Mouse (Mus musculus): ENCODE results near the gene Cdca4. TPM values are rescaled to one million over a fixed set of nuclear protein-coding genes. Genes with fewer than 3 reads are reported as not detected.
A peak's percentile ranks its signal among the peaks of the same experiment; 100 is the strongest.
"Not testable (repeated sequence)": the region's sequence is repeated elsewhere in the genome, so short reads cannot be mapped to it uniquely, and the experiment has no call there.

The Cdca4 gene
- polyA plus RNA-seq, 1 experiment = 4.7 TPM

DNA sequence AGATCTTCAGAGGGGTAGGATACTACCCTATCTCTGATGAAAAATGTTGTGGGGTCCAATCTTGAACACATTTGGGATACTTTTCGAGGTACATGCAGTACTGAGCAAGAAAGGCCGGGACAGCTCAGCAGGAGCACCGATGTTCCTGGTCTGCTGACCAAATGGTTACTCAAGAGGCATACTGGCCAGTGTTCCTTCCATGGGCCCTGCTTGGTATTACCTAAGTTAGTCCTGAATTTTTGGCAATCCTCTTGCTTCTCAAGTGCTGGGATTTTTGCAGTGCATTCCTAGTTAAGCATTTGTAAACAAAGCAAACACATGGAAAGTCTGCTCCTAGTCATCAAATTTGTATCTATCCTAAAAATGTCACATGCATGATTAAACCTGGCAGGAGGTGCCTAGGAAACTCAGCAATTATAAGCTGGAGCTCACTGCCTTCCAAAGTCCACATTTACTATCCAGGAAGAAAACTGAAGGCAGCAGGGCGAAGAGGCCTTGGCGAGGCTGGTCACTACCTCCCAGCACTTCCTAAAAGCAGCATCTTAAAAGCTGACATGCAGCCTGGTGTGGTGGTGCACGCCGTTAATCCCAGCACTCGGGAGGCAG lies 10.1 kb downstream of the Cdca4 start:
- no peaks in the 10 kb centered on the region for H3K27me3 ChIP-seq (ENCODE audit: control insufficient read depth)
- TF ChIP-seq GATA1 (IDR thresholded peaks at IDR 0.05; ENCODE audit: low read length) (no peak), TAL1 (IDR thresholded peaks at IDR 0.05; ENCODE audit: low read length) (no peak)
- no peak overlapping the region for H3K4me3 ChIP-seq (replicated peaks)
- H3K36me3 ChIP-seq (ENCODE audit: control insufficient read depth) = peaks cover 100% of the 10 kb centered on the region
- H3K9me3 ChIP-seq (ENCODE audit: control insufficient read depth, low read length) = no peaks in the 10 kb centered on the region
- peaks cover 38% of the 10 kb centered on the region for H3K4me1 ChIP-seq (ENCODE audit: control insufficient read depth)

DNA sequence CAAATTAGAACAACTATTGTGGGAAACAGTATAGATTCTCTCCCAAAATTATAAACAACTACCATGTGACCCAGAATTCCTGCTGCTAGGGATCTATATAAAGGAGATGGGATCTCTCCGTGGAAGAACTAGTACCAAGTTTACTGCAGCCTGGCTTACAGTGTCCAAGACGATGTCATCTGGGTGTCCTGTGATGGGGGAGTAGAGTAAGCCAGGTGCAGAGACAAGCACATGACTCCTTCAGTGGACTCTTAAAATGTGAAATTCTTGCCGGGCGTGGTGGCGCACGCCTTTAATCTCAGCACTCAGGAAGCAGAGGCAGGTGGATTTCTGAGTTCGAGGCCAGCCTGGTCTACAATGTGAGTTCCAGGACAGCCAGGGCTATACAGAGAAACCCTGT lies 12.4 kb downstream of the Cdca4 start:
- H3K4me1 ChIP-seq (ENCODE audit: control insufficient read depth) = peaks cover 17% of the 10 kb centered on the region
- not testable (repeated sequence) for H3K27me3 ChIP-seq (ENCODE audit: control insufficient read depth); H3K4me3 ChIP-seq (replicated peaks); H3K9me3 ChIP-seq (ENCODE audit: control insufficient read depth, low read length)
- peaks cover 88% of the 10 kb centered on the region for H3K36me3 ChIP-seq (ENCODE audit: control insufficient read depth)

GRCm38 (mm10) chr12:112816294-112816693 lies 12.9 kb downstream of the Cdca4 start:
- peaks cover 11% of the 10 kb centered on the region for H3K4me1 ChIP-seq (ENCODE audit: control insufficient read depth)
- H3K9me3 ChIP-seq (ENCODE audit: control insufficient read depth, low read length) = no peaks in the 10 kb centered on the region
- peaks cover 83% of the 10 kb centered on the region for H3K36me3 ChIP-seq (ENCODE audit: control insufficient read depth)
- no peak for TF ChIP-seq GATA1 (IDR thresholded peaks at IDR 0.05; ENCODE audit: low read length)
- H3K4me3 ChIP-seq (replicated peaks) = no peak overlapping the region
- no peaks in the 10 kb centered on the region for H3K27me3 ChIP-seq (ENCODE audit: control insufficient read depth)

DNA sequence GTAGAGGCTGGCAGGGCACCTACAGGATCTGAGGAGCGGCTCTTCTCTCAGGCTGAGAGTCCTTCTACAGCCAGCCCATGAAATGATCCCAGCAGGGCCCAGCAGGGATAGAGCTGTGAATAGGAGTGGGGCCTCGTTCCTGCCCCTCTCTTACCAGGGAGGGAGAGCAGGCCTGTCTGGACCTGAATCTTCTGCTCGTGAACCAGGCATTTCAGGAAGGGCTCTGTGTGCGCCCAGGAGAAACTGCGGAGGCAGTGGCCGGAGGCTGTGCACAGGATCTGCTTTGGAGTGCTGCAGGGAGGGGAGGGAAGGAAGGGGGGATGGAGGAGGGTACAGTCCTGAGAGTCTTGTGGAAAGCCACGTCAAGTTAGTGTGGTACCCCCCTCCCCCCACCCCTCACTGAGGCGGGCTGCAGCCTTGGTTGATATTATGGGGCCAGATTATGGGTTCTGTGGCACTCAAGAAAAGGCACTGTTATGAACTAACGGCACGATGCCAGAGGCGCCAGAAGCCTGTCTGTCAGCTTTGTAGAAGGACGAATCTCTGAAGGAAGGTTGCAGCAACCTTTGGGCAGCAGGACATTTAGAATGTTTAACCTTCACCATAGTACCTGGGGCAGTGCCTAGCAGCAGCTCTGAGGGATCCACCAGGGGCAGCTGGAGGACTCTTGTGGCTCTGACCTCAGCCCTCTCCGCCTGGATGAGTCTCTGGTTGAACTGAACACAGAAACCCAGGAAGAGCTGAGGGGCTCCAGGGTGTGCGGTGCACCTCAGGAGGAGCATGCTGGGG lies 14.3 kb downstream of the Cdca4 start:
- H3K4me1 ChIP-seq (ENCODE audit: control insufficient read depth) = peaks cover 7% of the 10 kb centered on the region
- no peak overlapping the region for H3K4me3 ChIP-seq (replicated peaks)
- H3K9me3 ChIP-seq (ENCODE audit: control insufficient read depth, low read length) = no peaks in the 10 kb centered on the region
- peaks cover 68% of the 10 kb centered on the region for H3K36me3 ChIP-seq (ENCODE audit: control insufficient read depth)
- no peak for TF ChIP-seq TAL1 (IDR thresholded peaks at IDR 0.05; ENCODE audit: low read length)
- no peak for TF ChIP-seq GATA1 (IDR thresholded peaks at IDR 0.05; ENCODE audit: low read length)
- peaks cover 14% of the 10 kb centered on the region for H3K27me3 ChIP-seq (ENCODE audit: control insufficient read depth)

GRCm38 (mm10) chr12:112813370-112813769 lies 15.9 kb downstream of the Cdca4 start:
- H3K4me1 ChIP-seq (ENCODE audit: control insufficient read depth) = peaks cover 21% of the 10 kb centered on the region
- peaks cover 29% of the 10 kb centered on the region for H3K27me3 ChIP-seq (ENCODE audit: control insufficient read depth)
- TF ChIP-seq TAL1 (IDR thresholded peaks at IDR 0.05; ENCODE audit: low read length) (no peak), GATA1 (IDR thresholded peaks at IDR 0.05; ENCODE audit: low read length) (no peak)
- H3K4me3 ChIP-seq (replicated peaks) = no peak overlapping the region
- peaks cover 53% of the 10 kb centered on the region for H3K36me3 ChIP-seq (ENCODE audit: control insufficient read depth)
- H3K9me3 ChIP-seq (ENCODE audit: control insufficient read depth, low read length) = no peaks in the 10 kb centered on the region

DNA sequence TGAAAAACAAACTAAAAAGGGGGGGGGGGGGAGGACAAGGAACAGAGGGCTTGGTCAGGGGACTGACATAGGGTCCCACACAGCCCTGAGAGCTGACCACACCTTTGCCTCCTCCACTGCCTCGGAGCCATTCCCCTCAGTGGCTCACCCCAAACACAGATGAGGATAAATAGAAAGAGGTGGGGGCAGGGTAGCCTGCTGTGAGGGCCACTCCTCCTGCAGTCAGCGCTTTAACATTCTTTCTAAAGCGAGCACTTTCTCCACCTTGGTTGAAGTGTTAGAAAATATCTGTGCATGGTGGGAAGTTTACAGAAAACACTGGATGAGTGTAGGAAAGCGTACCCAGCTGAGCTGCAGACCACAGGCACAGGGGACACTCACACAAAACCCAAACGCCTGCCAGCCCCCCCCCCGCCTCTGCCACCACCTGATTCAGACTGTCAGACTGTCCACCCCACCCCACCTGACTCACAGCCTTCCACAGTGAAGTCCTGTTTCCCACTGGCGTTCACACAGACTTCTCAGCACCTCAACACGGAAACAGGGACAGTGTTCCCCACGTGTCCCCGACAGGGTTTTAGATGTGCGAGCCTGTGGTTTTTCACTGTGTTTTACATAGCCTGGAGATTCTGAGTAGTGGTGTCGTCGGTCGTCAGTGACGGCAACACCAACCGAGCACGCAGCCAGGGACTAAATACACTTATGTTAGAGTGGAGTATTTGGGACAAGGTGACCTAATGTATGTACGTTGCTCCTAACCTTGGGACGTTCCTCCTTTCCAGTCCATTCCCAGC lies 18.9 kb downstream of the Cdca4 start:
- H3K4me1 ChIP-seq (ENCODE audit: control insufficient read depth) = peaks cover 18% of the 10 kb centered on the region
- no peaks in the 10 kb centered on the region for H3K9me3 ChIP-seq (ENCODE audit: control insufficient read depth, low read length)
- peaks cover 57% of the 10 kb centered on the region for H3K27me3 ChIP-seq (ENCODE audit: control insufficient read depth)
- peaks cover 23% of the 10 kb centered on the region for H3K36me3 ChIP-seq (ENCODE audit: control insufficient read depth)
- no peak overlapping the region for H3K4me3 ChIP-seq (replicated peaks)
- TF ChIP-seq TAL1 (IDR thresholded peaks at IDR 0.05; ENCODE audit: low read length) = no peak
- TF ChIP-seq GATA1 (IDR thresholded peaks at IDR 0.05; ENCODE audit: low read length) = no peak

GRCm38 (mm10) chr12:112809641-112810040 lies 19.6 kb downstream of the Cdca4 start:
- Histone ChIP-seq H3K4me1 (ENCODE audit: control insufficient read depth) (peaks cover 18% of the 10 kb centered on the region), H3K27me3 (ENCODE audit: control insufficient read depth) (peaks cover 63% of the 10 kb centered on the region), H3K36me3 (ENCODE audit: control insufficient read depth) (peaks cover 16% of the 10 kb centered on the region), H3K4me3 (replicated peaks) (peak overlapping the region; percentile 63), H3K9me3 (ENCODE audit: control insufficient read depth, low read length) (no peaks in the 10 kb centered on the region)
- TF ChIP-seq GATA1 (IDR thresholded peaks at IDR 0.05; ENCODE audit: low read length) (no peak), TAL1 (IDR thresholded peaks at IDR 0.05; ENCODE audit: low read length) (no peak)

DNA sequence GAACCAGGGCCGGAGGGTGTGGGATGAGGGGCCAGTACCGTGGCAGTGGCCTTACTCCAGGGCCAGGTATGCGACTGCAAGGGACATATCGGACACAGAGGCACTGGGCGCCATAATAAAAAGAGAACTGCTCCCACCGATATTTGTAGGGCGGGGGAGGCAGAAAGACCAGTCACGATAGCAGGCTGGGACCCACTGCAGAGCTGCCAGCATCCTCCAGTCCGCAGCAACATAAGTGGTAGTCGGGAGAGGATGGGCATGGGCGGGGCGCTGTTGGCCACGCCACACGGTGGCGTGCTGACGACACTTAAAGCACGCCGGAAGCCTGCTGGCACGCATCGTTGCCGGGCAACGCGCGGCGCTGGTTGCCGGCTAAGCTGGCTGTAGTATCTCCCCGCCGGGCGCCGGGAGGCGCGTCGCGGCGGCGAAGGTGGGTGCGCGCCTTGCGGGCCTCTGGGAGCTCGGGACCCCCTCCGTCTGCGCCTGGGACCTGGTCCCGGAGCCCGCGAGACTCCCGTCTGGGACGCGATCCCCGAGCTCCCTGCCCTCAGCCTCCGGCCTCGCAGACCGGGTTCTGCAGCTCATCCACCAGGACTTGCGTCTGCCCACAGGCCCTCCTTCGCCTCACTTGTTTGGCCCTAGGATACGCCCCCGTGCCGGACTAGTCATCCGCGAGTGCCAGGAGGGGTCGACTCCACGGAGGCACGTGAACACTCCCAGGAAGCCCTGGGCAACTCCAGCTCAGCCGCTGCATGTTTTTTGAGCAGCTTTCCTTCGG lies 20.4 kb downstream of the Cdca4 start, which contains the start of gene Clba1:
TSS of gene Clba1 (plus strand) at position 351 of the 778 bp plus-strand sequence.
- Histone ChIP-seq H3K4me3 (replicated peaks) (peak within 1 kb of the TSS; percentile 63), H3K27me3 (ENCODE audit: control insufficient read depth) (peaks cover 71% of the 10 kb centered on the region), H3K9me3 (ENCODE audit: control insufficient read depth, low read length) (no peaks in the 10 kb centered on the region), H3K36me3 (ENCODE audit: control insufficient read depth) (peaks cover 7% of the 10 kb centered on the region), H3K4me1 (ENCODE audit: control insufficient read depth) (peaks cover 18% of the 10 kb centered on the region)
- TF ChIP-seq GATA1 (IDR thresholded peaks at IDR 0.05; ENCODE audit: low read length) = no peak
- TF ChIP-seq TAL1 (IDR thresholded peaks at IDR 0.05; ENCODE audit: low read length) = no peak
